Mouse (Mus musculus) testis, adult 2 months (tissue): Measurements from ENCODE around the gene Sema4a.

Source experiments
- CTCF ChIP-seq: fragments of 200-500 bp; IDR thresholded peaks from 2 replicates; pipeline ENCODE4 v1.5.1; 2012; ENCODE audit warnings: low read depth, mild to moderate bottlenecking, inconsistent platforms, low read length, moderate library complexity; ENCODE audit not compliant: control insufficient read depth, insufficient read depth, insufficient replicate concordance
- POLR2A ChIP-seq: fragments of 200-500 bp; IDR thresholded peaks from 2 replicates; pipeline ENCODE4 v1.6.1; 2012; ENCODE audit warnings: low read depth, mild to moderate bottlenecking, inconsistent platforms, low read length, moderate library complexity; ENCODE audit not compliant: control insufficient read depth

GRCm38 (mm10) chr3:88505081-88505480 lies 44.1 kb upstream of the Sema4a start:
- TF ChIP-seq POLR2A (no peak), CTCF (no peak)
